Mouse (Mus musculus) kidney, embryonic 16.5 days (tissue): Measurements from ENCODE around the gene Hsph1. TPM values are rescaled to one million over a fixed set of nuclear protein-coding genes. Genes with fewer than 3 reads are reported as not detected.
A peak's percentile ranks its signal among the peaks of the same experiment; 100 is the strongest.

Experiments
- ATAC-seq: fragments of 200-750 bp; cut with Nextera tagmentation; 2 replicates; pipeline ENCODE4 v1.8.0; 2017; ENCODE audit warnings: moderate TSS enrichment; ENCODE audit not compliant: low FRiP score, low TSS enrichment
- H3K27ac ChIP-seq: fragments of 300-500 bp; sonication (generic); 2 replicates; pipeline ENCODE4 v1.5.1; 2014; ENCODE audit warnings: low read length
- H3K27me3 ChIP-seq: fragments of 300-500 bp; sonication (generic); 2 replicates; pipeline ENCODE4 v1.6.1; 2014; ENCODE audit warnings: low read length, control low read depth, mixed read lengths; ENCODE audit not compliant: insufficient read depth
- H3K36me3 ChIP-seq: fragments of 300-500 bp; sonication (generic); 2 replicates; pipeline ENCODE4 v1.6.1; 2014; ENCODE audit warnings: low read length, control low read depth, mixed read lengths; ENCODE audit not compliant: insufficient read depth
- H3K4me1 ChIP-seq: fragments of 300-500 bp; sonication (generic); 2 replicates; pipeline ENCODE4 v1.6.1; 2014; ENCODE audit warnings: low read length, control low read depth, mixed read lengths; ENCODE audit not compliant: insufficient read depth
- H3K4me2 ChIP-seq: fragments of 300-500 bp; sonication (generic); replicated peaks from 2 replicates; pipeline ENCODE4 v1.6.1; 2014; ENCODE audit warnings: low read depth, low read length
- H3K4me3 ChIP-seq: fragments of 300-500 bp; sonication (generic); 2 replicates; pipeline ENCODE4 v1.5.1; 2014; ENCODE audit warnings: mild to moderate bottlenecking, low read length
- H3K9ac ChIP-seq: fragments of 300-500 bp; sonication (generic); replicated peaks from 2 replicates; pipeline ENCODE4 v1.6.1; 2014; ENCODE audit warnings: low read length
- H3K9me3 ChIP-seq: fragments of 300-500 bp; sonication (generic); 2 replicates; pipeline ENCODE4 v1.6.1; 2016; ENCODE audit warnings: low read length, control low read depth
- WGBS: fragments of 180-500 bp; shearing (Covaris S2); extraction: QIAGEN DNeasy Blood & Tissue Kit; methylation state at CpG from one replicate; pipeline ENCODE4 v1.1.7; 2014; 5-methylcytosine and 5-hydroxymethylcytosine counted together
- polyA plus RNA-seq: library from polyadenylated mRNA; unstranded; fragments of >200 nt; fragmentation: Nextera tagmentation; extraction: Ambion mirVana; gene quantifications from 2 replicates; pipeline ENCODE4 v1.2.1, GENCODE M21; 2015

Gene Hsph1
- polyA plus RNA-seq, 1 experiment from 2014 or later: 67.5 TPM

DNA sequence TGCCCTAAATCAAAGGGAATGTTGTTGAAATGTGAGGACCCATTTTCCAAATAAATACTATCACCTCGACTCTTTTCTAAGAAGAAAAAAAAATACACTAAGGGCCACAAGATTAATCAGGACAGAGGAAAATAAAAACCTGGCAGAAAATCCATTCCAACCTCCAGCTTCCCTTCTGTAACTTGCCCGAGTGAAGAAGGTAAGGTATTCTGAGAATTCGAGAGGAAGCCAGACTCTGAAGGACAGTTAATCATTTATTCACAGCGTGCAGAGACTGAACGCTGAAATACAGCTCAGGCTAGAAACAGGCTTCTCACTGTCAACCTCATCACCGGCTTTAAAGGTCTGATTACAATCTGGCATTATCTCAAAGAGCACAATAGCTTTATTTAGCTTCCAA, 13.5 kb downstream of the Hsph1 start:
- Histone ChIP-seq H3K4me2 (no peak overlapping the region), H3K4me1 (no peaks in the 10 kb centered on the region), H3K36me3 (peaks cover 71% of the 10 kb centered on the region), H3K27me3 (no peaks in the 10 kb centered on the region), H3K9me3 (no peaks in the 10 kb centered on the region), H3K4me3 (no peak overlapping the region), H3K9ac (no peak overlapping the region), H3K27ac (0 out of 2 replicates have a peak overlapping the region, but pooled peaks have one; percentile 3)
- WGBS: 52% methylated on average over 6 of the region's 6 CpGs
- no peak for ATAC-seq

DNA sequence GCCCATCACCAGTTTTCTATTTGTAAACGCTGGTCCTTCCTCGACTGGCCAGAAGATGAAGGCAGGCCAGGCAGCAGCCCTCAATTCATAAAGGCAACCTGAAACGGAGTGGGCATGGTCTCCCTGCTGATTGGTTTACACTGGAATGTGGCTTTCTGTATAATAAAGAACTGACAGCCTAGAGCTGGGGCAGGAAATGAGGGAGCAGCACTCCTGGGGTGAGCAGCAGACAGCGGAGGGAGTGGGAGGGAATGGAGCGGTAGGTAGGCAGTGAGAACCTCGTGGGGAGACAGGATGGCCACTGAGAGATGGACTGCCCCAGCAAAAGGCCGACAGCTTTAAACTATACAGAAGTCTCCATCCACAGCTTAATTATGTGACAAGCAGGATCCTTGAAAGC, 14.0 kb downstream of the Hsph1 start:
- H3K4me1 ChIP-seq: no peaks in the 10 kb centered on the region
- H3K9ac ChIP-seq: no peak overlapping the region
- 0 out of 2 replicates have a peak overlapping the region, but pooled peaks have one; percentile 3 for H3K27ac ChIP-seq
- 65% methylated on average over 7 of the region's 7 CpGs for WGBS
- H3K4me2 ChIP-seq: no peak overlapping the region
- no peak overlapping the region for H3K4me3 ChIP-seq
- H3K27me3 ChIP-seq: no peaks in the 10 kb centered on the region
- 0 out of 2 replicates have a peak, but pooled peaks have one; percentile 39 for ATAC-seq
- peaks cover 71% of the 10 kb centered on the region for H3K36me3 ChIP-seq
- no peaks in the 10 kb centered on the region for H3K9me3 ChIP-seq

DNA sequence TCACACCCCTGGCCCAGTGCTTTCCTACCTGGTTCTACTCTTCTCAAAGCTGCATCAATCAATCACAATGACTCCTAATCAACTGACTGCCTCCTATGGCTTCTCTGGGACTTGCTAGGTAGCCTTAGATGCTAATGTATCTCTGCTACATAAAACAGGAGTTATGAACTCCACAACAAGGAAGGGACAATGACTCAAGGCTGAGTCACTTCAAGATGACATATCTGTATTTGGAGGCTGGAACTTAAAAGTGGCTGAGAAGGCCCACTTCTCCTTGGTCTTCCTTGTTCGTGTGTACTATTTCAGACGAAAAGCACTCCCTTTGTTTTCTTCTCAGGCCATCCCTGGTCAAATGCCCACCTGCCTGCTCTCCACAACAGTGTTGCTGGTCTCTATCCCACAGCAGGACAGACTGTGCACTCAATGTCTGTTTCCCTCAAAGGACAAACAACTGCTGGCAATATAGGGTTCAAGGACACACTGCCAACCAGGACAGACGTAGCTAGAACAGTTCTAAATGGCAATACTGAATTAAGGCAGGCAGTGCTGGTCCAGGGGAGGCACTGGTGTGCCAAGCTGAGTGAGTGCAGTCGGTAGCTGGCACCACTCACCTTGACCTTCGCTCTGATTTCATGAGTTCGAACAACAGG, 18.3 kb downstream of the Hsph1 start:
- Histone ChIP-seq H3K4me3 (no peak overlapping the region), H3K27ac (no peak overlapping the region), H3K36me3 (peaks cover 61% of the 10 kb centered on the region), H3K4me1 (no peaks in the 10 kb centered on the region), H3K9ac (no peak overlapping the region), H3K4me2 (no peak overlapping the region), H3K27me3 (no peaks in the 10 kb centered on the region), H3K9me3 (no peaks in the 10 kb centered on the region)
- WGBS: 90% methylated on average over 6 of the region's 6 CpGs
- ATAC-seq: no peak

DNA sequence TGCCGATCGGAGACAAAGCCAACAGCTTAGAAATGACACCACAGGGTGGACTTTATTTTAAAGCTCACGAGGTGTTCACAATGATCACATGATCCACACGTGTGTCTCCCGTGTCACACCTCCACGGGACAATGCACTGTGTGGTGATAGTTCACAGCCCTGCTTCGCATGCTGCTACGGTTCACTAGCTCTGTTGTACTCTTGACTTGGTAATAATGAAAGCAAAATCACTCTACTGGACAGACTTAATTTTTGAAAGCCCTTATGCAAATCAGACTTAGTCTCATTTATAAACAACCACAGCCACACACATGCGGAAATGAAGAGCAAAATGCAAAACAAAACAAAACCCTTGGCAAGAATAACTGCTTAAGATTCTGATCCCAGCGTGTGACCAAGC, 19.4 kb downstream of the Hsph1 start:
- Histone ChIP-seq H3K4me2 (no peak overlapping the region), H3K4me3 (no peak overlapping the region), H3K27ac (no peak overlapping the region), H3K9me3 (no peaks in the 10 kb centered on the region), H3K9ac (no peak overlapping the region), H3K27me3 (no peaks in the 10 kb centered on the region), H3K36me3 (peaks cover 56% of the 10 kb centered on the region), H3K4me1 (no peaks in the 10 kb centered on the region)
- 90% methylated on average over 10 of the region's 10 CpGs for WGBS
- 0 out of 2 replicates have a peak, but pooled peaks have one; percentile 14 for ATAC-seq

DNA sequence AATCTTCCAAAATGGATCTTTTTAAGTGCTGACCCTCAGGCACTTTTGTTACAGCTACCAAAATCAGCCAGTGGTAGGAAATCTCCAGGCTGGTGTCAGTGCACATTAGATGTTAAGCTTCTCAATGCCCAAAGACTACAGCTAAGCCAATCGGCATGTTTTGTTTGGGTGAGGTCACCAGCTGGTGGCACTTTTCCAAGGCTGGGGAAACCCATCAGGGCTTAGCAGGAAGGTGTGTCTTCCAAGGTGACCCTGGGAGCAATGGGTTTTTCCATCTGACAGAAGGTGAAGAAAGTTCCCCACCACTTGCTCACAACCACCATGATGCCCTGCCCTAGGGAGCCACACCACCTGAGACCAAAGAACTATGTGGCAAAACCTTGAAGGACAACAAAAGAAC, 20.0 kb downstream of the Hsph1 start:
- Histone ChIP-seq H3K36me3 (peaks cover 50% of the 10 kb centered on the region), H3K27ac (no peak overlapping the region), H3K4me3 (no peak overlapping the region), H3K9me3 (no peaks in the 10 kb centered on the region), H3K27me3 (no peaks in the 10 kb centered on the region), H3K4me1 (no peaks in the 10 kb centered on the region), H3K9ac (no peak overlapping the region), H3K4me2 (no peak overlapping the region)
- ATAC-seq: no peak
- 88% methylated on average over 1 of the region's 1 CpGs for WGBS

DNA sequence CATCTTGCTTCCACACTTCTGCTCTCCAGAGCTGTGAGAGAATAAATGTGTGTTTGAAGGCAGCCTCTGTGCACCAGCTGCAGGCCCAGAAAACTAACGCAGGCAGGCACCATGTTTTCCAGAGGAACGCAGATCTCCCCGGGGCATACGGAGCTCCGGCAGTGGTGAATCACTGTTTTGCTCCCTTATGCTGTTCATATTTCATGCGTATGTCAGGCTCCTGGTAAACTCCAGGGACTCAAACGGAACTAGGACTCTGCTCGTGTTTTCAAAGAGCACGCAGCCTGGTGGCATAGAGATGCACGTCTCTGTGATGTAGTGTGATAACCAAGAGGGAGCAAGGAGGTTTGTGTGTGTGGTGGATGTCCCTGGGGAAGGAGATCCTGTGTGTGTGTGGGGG, 23.4 kb downstream of the Hsph1 start:
- Histone ChIP-seq H3K9ac (no peak overlapping the region), H3K4me3 (no peak overlapping the region), H3K36me3 (peaks cover 24% of the 10 kb centered on the region), H3K27me3 (no peaks in the 10 kb centered on the region), H3K27ac (no peak overlapping the region), H3K4me2 (no peak overlapping the region), H3K9me3 (no peaks in the 10 kb centered on the region), H3K4me1 (no peaks in the 10 kb centered on the region)
- ATAC-seq: no peak
- 52% methylated on average over 10 of the region's 10 CpGs for WGBS

DNA sequence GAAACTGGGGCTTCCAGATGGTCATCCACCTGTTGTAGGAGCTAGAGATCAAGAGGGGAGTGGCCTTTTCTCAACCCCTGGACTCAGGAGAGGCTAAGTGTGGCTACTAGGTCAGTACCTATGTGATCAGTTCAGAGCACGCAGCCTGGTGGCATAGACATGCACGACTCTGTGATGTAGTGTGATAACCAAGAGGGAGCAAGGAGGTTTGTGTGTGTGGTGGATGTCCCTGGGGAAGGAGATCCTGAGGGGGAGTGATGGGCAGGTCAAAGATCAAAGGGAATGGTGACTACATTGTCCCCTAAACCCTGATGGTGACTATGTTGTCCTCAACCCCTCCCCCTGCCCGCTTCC, 24.0 kb downstream of the Hsph1 start:
- 72% methylated on average over 3 of the region's 3 CpGs for WGBS
- Histone ChIP-seq H3K9me3 (no peaks in the 10 kb centered on the region), H3K27me3 (no peaks in the 10 kb centered on the region), H3K36me3 (peaks cover 18% of the 10 kb centered on the region), H3K4me2 (no peak overlapping the region), H3K27ac (no peak overlapping the region), H3K9ac (no peak overlapping the region), H3K4me1 (no peaks in the 10 kb centered on the region), H3K4me3 (no peak overlapping the region)
- no peak for ATAC-seq

DNA sequence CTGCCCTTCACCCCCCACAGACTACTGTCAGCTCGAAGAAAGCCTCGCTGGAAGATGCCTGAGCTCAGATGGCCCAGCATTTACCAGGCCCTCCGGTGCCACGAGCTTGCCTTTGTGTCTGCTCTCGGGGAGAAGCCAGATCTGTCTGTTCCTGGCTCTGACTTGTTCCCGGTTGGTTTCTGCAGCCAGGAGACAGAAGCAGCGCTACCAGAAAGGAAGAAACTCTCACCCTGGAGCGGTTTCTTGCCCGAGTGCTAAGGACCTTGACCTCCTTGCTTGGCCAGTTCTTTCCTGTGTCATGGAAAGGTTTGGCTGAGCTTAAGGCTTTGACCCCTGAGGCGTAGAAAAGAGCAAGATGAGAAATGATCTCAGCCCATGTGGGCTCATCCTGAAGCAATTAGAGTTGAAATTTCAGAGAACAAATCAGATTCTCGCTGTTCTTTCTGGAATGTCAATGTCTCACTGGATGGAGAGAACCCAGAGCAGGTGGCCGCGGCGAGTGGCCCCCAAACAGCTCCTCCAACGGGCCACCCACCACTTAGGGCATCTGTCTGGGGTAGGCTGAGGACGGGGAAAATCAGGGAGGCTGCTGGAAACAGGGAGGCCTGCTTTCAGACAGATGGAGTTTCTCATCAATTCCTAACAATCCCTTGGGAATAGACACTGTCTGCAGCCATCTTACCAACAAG, 24.6 kb downstream of the Hsph1 start:
- Histone ChIP-seq H3K4me3 (no peak overlapping the region), H3K9ac (no peak overlapping the region), H3K27me3 (no peaks in the 10 kb centered on the region), H3K4me1 (no peaks in the 10 kb centered on the region), H3K9me3 (no peaks in the 10 kb centered on the region), H3K4me2 (no peak overlapping the region), H3K36me3 (peaks cover 13% of the 10 kb centered on the region), H3K27ac (no peak overlapping the region)
- 0 out of 2 replicates have a peak, but pooled peaks have one; percentile 31 for ATAC-seq
- WGBS: 48% methylated on average over 16 of the region's 16 CpGs

DNA sequence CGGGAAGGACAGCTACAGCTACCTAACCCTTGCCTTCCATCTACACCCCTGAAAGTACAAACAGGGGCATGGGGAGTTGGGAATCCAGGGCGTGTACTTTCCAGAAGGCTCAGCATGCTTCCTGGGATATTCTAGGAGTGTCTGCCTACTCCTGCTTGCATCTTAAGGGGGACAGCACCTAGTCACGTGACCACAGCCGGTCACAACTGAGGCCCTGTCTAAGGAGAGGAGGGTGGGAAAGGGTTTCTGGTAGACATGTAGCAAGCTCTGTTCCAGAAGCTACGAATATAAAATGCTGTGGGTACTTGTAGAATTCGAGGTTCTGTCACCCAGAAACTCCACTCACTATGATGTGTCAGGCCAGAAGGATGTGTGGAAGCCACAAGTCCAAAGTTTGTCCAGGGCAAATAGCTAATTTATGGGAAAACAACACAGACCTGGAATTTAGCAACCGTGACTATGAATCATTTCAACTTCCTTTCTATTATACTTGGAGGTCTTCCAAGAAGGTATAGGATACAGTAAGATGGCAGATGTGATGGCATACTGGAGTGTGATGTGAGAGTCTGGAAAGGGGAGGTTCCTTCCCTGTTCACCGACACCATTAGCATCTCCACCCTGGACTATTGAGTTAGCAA, 29.0 kb downstream of the Hsph1 start:
- 75% methylated on average over 8 of the region's 8 CpGs for WGBS
- Histone ChIP-seq H3K4me2 (no peak overlapping the region), H3K27ac (no peak overlapping the region), H3K27me3 (no peaks in the 10 kb centered on the region), H3K4me3 (no peak overlapping the region), H3K9me3 (no peaks in the 10 kb centered on the region), H3K9ac (no peak overlapping the region), H3K36me3 (no peaks in the 10 kb centered on the region), H3K4me1 (no peaks in the 10 kb centered on the region)
- ATAC-seq: no peak

DNA sequence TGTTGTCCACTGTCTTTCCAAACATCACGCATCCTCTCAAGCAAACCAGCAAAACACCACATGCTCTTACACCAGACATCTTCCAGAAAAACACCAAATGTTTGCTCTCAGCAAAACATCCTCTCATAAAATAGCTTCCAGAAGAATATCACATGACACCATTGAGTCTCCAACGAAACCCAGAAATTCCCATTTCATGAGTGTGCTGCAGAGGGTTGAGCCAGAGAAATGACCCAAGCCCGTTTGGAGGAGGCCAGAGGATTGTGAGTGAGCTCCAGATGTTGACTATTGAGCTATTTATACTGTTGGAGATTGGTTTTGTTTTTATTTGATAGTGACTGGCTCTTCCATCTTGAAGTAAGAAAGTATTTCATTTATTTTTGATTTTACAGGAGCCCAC, 32.9 kb downstream of the Hsph1 start:
- H3K27me3 ChIP-seq: no peaks in the 10 kb centered on the region
- no peaks in the 10 kb centered on the region for H3K9me3 ChIP-seq
- 71% methylated on average over 3 of the region's 3 CpGs for WGBS
- no peak overlapping the region for H3K9ac ChIP-seq
- no peaks in the 10 kb centered on the region for H3K4me1 ChIP-seq
- no peaks in the 10 kb centered on the region for H3K36me3 ChIP-seq
- H3K4me2 ChIP-seq: no peak overlapping the region
- no peak overlapping the region for H3K4me3 ChIP-seq
- ATAC-seq: no peak
- no peak overlapping the region for H3K27ac ChIP-seq
